Mouse (Mus musculus) kidney, postnatal 0 days (tissue): ENCODE measurements at regions not wholly inside any gene's neighbourhood (a gene's known extent, or its start where the extent isn't known, plus 50 kb on each side); places are given as distances from the start of the nearest gene placed in this dataset.

Experiments
- ATAC-seq: fragments of 200-750 bp; cut with Nextera tagmentation; replicated peaks from 2 replicates; pipeline ENCODE4 v1.8.0; 2017; ENCODE audit warnings: low read depth, moderate number of reproducible peaks, moderate TSS enrichment, moderate library complexity; ENCODE audit not compliant: low FRiP score
- DNase-seq: peaks from one replicate; pipeline ENCODE4 v3.0.0-alpha.2; 2016; ENCODE audit warnings: low spot score
- H3K27ac ChIP-seq: fragments of 300-500 bp; sonication (generic); 2 replicates; pipeline ENCODE4 v1.5.1; 2014; ENCODE audit warnings: mild to moderate bottlenecking
- H3K27me3 ChIP-seq: fragments of 300-500 bp; sonication (generic); 2 replicates; pipeline ENCODE4 v1.6.1; 2014; ENCODE audit warnings: low read length, mixed read lengths; ENCODE audit not compliant: insufficient read depth
- H3K36me3 ChIP-seq: fragments of 300-500 bp; sonication (generic); 2 replicates; pipeline ENCODE4 v1.6.1; 2014; ENCODE audit warnings: low read length, mixed read lengths; ENCODE audit not compliant: insufficient read depth
- H3K4me1 ChIP-seq: fragments of 300-500 bp; sonication (generic); replicated peaks from 2 replicates; pipeline ENCODE4 v1.6.1; 2014; ENCODE audit warnings: antibody characterized with exemption, low read length, mixed read lengths; ENCODE audit not compliant: insufficient read depth
- H3K4me2 ChIP-seq: fragments of 300-500 bp; sonication (generic); 2 replicates; pipeline ENCODE4 v1.6.1; 2014; ENCODE audit warnings: mild to moderate bottlenecking, low read length, moderate library complexity, mixed read lengths
- H3K4me3 ChIP-seq: fragments of 300-500 bp; sonication (generic); replicated peaks from 2 replicates; pipeline ENCODE4 v1.5.1; 2014; ENCODE audit warnings: low read depth, low read length
- H3K9ac ChIP-seq: fragments of 300-500 bp; sonication (generic); 2 replicates; pipeline ENCODE4 v1.6.1; 2014; ENCODE audit warnings: low read depth, low read length
- H3K9me3 ChIP-seq: fragments of 300-500 bp; sonication (generic); replicated peaks from 2 replicates; pipeline ENCODE4 v1.6.1; 2016; ENCODE audit warnings: low read length, inconsistent platforms, mixed read lengths
- CTCF ChIP-seq: IDR thresholded peaks from 2 replicates; pipeline ENCODE4 v1.5.1; 2016; ENCODE audit warnings: antibody characterized with exemption, low read depth, mild to moderate bottlenecking, moderate library complexity
- WGBS: fragments of 180-500 bp; shearing (Covaris S2); extraction: QIAGEN DNeasy Blood & Tissue Kit; methylation state at CpG from one replicate; pipeline ENCODE4 v1.1.7; 2014; 5-methylcytosine and 5-hydroxymethylcytosine counted together

GRCm38 (mm10) chr15:86852161-86852870, 638.1 kb downstream of the Tbc1d22a start:
- Histone ChIP-seq H3K4me3 (no peak overlapping the region), H3K9me3 (no peaks in the 10 kb centered on the region), H3K27me3 (no peaks in the 10 kb centered on the region), H3K9ac (no peak overlapping the region), H3K4me2 (no peak overlapping the region), H3K4me1 (no peaks in the 10 kb centered on the region), H3K27ac (no peak overlapping the region), H3K36me3 (no peaks in the 10 kb centered on the region)
- TF ChIP-seq CTCF: no peak
- no peak for ATAC-seq
- WGBS: 56% methylated on average over 11 of the region's 11 CpGs
- DNase-seq: no peak

DNA sequence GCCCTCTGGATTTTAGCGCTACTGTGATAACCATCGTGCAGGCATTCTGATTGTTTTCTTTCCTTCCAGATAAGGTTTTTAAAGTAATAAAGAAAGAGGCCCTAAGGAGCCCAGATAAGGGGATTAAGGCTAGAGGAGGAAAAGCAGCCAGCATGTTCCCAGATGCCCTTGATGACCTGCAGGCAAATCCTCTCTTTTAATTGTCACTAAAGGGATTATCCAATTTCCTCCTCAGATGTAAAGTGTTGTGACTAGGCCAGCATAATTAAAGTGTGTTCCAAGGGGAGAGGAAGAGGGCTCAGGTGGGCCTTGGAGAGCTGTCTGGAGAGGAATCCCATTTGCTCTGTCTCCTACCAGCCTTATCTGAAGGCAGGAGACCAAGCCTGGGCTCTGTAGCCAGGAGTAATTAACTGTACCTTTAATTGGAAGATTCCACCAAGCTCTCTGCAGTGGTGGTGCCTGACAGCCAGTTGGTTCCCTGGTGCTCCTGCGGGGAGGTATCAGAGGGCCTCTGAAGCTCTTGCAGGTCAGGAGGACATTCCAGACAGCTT, 644.2 kb downstream of the Tbc1d22a start:
- no peaks in the 10 kb centered on the region for H3K27me3 ChIP-seq
- H3K9me3 ChIP-seq: no peaks in the 10 kb centered on the region
- H3K9ac ChIP-seq: no peak overlapping the region
- TF ChIP-seq CTCF: no peak
- no peak overlapping the region for H3K4me2 ChIP-seq
- H3K4me3 ChIP-seq: no peak overlapping the region
- ATAC-seq (no peak), DNase-seq (no peak)
- no peaks in the 10 kb centered on the region for H3K36me3 ChIP-seq
- H3K27ac ChIP-seq: no peak overlapping the region
- no peaks in the 10 kb centered on the region for H3K4me1 ChIP-seq
- WGBS: 39% methylated on average over 3 of the region's 3 CpGs

- H3K9me3 ChIP-seq: no peaks in the 10 kb centered on the region
- 10% methylated on average over 7 of the region's 7 CpGs for WGBS
- no peak overlapping the region for H3K4me3 ChIP-seq
- peak overlapping the region; percentile 35 for H3K4me2 ChIP-seq
- H3K36me3 ChIP-seq: no peaks in the 10 kb centered on the region
- no peak for ATAC-seq
- H3K9ac ChIP-seq: no peak overlapping the region
- H3K27me3 ChIP-seq: no peaks in the 10 kb centered on the region
- H3K4me1 ChIP-seq: no peaks in the 10 kb centered on the region
- no peak for TF ChIP-seq CTCF
- peak; percentile 63 for DNase-seq
- H3K27ac ChIP-seq: no peak overlapping the region
These were observed 661.6 kb downstream of the Tbc1d22a start for GRCm38 (mm10) chr15:86875721-86876309.

GRCm38 (mm10) chr15:86896974-86897373, 647.1 kb upstream of the Fam19a5 start:
- Histone ChIP-seq H3K36me3 (no peaks in the 10 kb centered on the region), H3K9me3 (no peaks in the 10 kb centered on the region), H3K27me3 (no peaks in the 10 kb centered on the region), H3K4me2 (no peak overlapping the region), H3K9ac (no peak overlapping the region), H3K4me1 (no peaks in the 10 kb centered on the region), H3K27ac (no peak overlapping the region), H3K4me3 (no peak overlapping the region)
- 28% methylated on average over 6 of the region's 6 CpGs for WGBS
- TF ChIP-seq CTCF: no peak
- peak; percentile 54 for DNase-seq
- peak; percentile 57; the same call in 1 of the 2 replicates for ATAC-seq

- no peak overlapping the region for H3K4me3 ChIP-seq
- H3K27me3 ChIP-seq: no peaks in the 10 kb centered on the region
- no peak overlapping the region for H3K27ac ChIP-seq
- WGBS: 63% methylated on average over 1 of the region's 1 CpGs
- H3K9ac ChIP-seq: no peak overlapping the region
- H3K4me2 ChIP-seq: no peak overlapping the region
- DNase-seq (no peak), ATAC-seq (no peak)
- no peaks in the 10 kb centered on the region for H3K9me3 ChIP-seq
- no peaks in the 10 kb centered on the region for H3K36me3 ChIP-seq
- no peaks in the 10 kb centered on the region for H3K4me1 ChIP-seq
- no peak for TF ChIP-seq CTCF
These were observed 644.1 kb upstream of the Fam19a5 start for GRCm38 (mm10) chr15:86899961-86900360.

GRCm38 (mm10) chr15:86903006-86903405, 641.1 kb upstream of the Fam19a5 start:
- H3K4me2 ChIP-seq: no peak overlapping the region

More at GRCm38 (mm10) chr15:86903006-86903405, 641.1 kb upstream of the Fam19a5 start:
- Histone ChIP-seq H3K4me3 (no peak overlapping the region), H3K9me3 (no peaks in the 10 kb centered on the region), H3K36me3 (no peaks in the 10 kb centered on the region), H3K4me1 (no peaks in the 10 kb centered on the region), H3K9ac (no peak overlapping the region), H3K27ac (no peak overlapping the region), H3K27me3 (no peaks in the 10 kb centered on the region)
- WGBS: 35% methylated on average over 3 of the region's 3 CpGs
- no peak for DNase-seq
- no peak for TF ChIP-seq CTCF
- no peak for ATAC-seq
